Mouse (Mus musculus) lung, postnatal 4 days (tissue): ENCODE results near the gene Dnmbp.

Experiments
- DNase-seq, 2 experiments: peaks; one replicate each; pipeline ENCODE4 v3.0.0; 2021

Dnmbp gene

GRCm38 (mm10) chr19:43870418-43870817 lies 69.6 kb downstream of the Dnmbp start:
- no peak for DNase-seq

- DNase-seq: no peak
Measured at GRCm38 (mm10) chr19:43857347-43857746, 82.6 kb downstream of the Dnmbp start.

GRCm38 (mm10) chr19:43852837-43853545 lies 87.0 kb downstream of the Dnmbp start:
- peak in 1 of 2 experiments; percentile 16 for DNase-seq

GRCm38 (mm10) chr19:43851996-43852630 lies 87.9 kb downstream of the Dnmbp start:
- no peak for DNase-seq

- DNase-seq: no peak
Measured at GRCm38 (mm10) chr19:43850026-43850425, 90.0 kb downstream of the Dnmbp start.

GRCm38 (mm10) chr19:43847966-43848365 lies 92.0 kb downstream of the Dnmbp start:
- no peak for DNase-seq

- DNase-seq: no peak
Measured at GRCm38 (mm10) chr19:43847056-43847455, 92.9 kb downstream of the Dnmbp start.

- no peak for DNase-seq
Measured at GRCm38 (mm10) chr19:43845331-43845908, 94.6 kb downstream of the Dnmbp start.

- no peak for DNase-seq
Measured at GRCm38 (mm10) chr19:43843184-43843583, 96.8 kb downstream of the Dnmbp start.

GRCm38 (mm10) chr19:43832425-43833069 lies 107.4 kb downstream of the Dnmbp start:
- DNase-seq: peak; percentile 66 to 79

GRCm38 (mm10) chr19:43826855-43827254 lies 113.1 kb downstream of the Dnmbp start:
- DNase-seq: no peak

- DNase-seq: no peak
Measured at GRCm38 (mm10) chr19:43815661-43816414, 124.2 kb downstream of the Dnmbp start.

- DNase-seq: no peak
Measured at GRCm38 (mm10) chr19:43813315-43813714, 126.7 kb downstream of the Dnmbp start.

GRCm38 (mm10) chr19:43811419-43811818 lies 128.6 kb downstream of the Dnmbp start:
- no peak for DNase-seq

- DNase-seq: no peak
Measured at GRCm38 (mm10) chr19:43809331-43809730, 130.7 kb downstream of the Dnmbp start.

- no peak for DNase-seq
Measured at GRCm38 (mm10) chr19:43803866-43804265, 136.1 kb downstream of the Dnmbp start.

- no peak for DNase-seq
Measured at GRCm38 (mm10) chr19:43801427-43802051, 138.5 kb downstream of the Dnmbp start.

- DNase-seq: no peak
Measured at GRCm38 (mm10) chr19:43797216-43797615, 142.8 kb downstream of the Dnmbp start.
